Mouse (Mus musculus) kidney, embryonic 14.5 days (tissue): ENCODE measurements around the gene Luc7l3. TPM values are rescaled to one million over a fixed set of nuclear protein-coding genes. Genes with fewer than 3 reads are reported as not detected.

ENCODE experiments used
- ATAC-seq: fragments of 200-750 bp; cut with Nextera tagmentation; 2 replicates; pipeline ENCODE4 v1.8.0; 2017; ENCODE audit warnings: moderate number of reproducible peaks, mild to moderate bottlenecking, moderate TSS enrichment, moderate library complexity; ENCODE audit not compliant: low FRiP score, low TSS enrichment
- H3K27ac ChIP-seq: fragments of 300-500 bp; sonication (generic); 2 replicates; pipeline ENCODE4 v1.5.1; 2014; ENCODE audit warnings: low read depth, mild to moderate bottlenecking, low read length, moderate library complexity, mixed read lengths
- H3K27me3 ChIP-seq: fragments of 300-500 bp; sonication (generic); 2 replicates; pipeline ENCODE4 v1.6.1; 2014; ENCODE audit warnings: mild to moderate bottlenecking, low read length; ENCODE audit not compliant: control insufficient read depth, insufficient read depth
- H3K36me3 ChIP-seq: fragments of 300-500 bp; sonication (generic); 2 replicates; pipeline ENCODE4 v1.6.1; 2014; ENCODE audit warnings: low read length, mixed read lengths; ENCODE audit not compliant: control insufficient read depth, insufficient read depth
- H3K4me1 ChIP-seq: fragments of 300-500 bp; sonication (generic); 2 replicates; pipeline ENCODE4 v1.6.1; 2014; ENCODE audit warnings: low read length, mixed read lengths; ENCODE audit not compliant: control insufficient read depth, insufficient read depth
- H3K4me2 ChIP-seq: fragments of 300-500 bp; sonication (generic); replicated peaks from 2 replicates; pipeline ENCODE4 v1.6.1; 2014; ENCODE audit warnings: low read depth, mild to moderate bottlenecking, low read length
- H3K4me3 ChIP-seq: fragments of 300-500 bp; sonication (generic); 2 replicates; pipeline ENCODE4 v1.5.1; 2014; ENCODE audit warnings: mild to moderate bottlenecking, low read length
- H3K9ac ChIP-seq: fragments of 300-500 bp; sonication (generic); 2 replicates; pipeline ENCODE4 v1.6.1; 2014; ENCODE audit warnings: low read depth, mild to moderate bottlenecking, low read length, moderate library complexity
- H3K9me3 ChIP-seq: fragments of 300-500 bp; sonication (generic); 2 replicates; pipeline ENCODE4 v1.6.1; 2016; ENCODE audit warnings: low read length; ENCODE audit not compliant: control insufficient read depth
- WGBS: fragments of 180-500 bp; shearing (Covaris S2); extraction: QIAGEN DNeasy Blood & Tissue Kit; methylation state at CpG from one replicate; pipeline ENCODE4 v1.1.7; 2014; 5-methylcytosine and 5-hydroxymethylcytosine counted together
- polyA plus RNA-seq: library from polyadenylated mRNA; unstranded; fragments of >200 nt; fragmentation: Nextera tagmentation; extraction: Ambion mirVana; gene quantifications from 2 replicates; pipeline ENCODE4 v1.2.1, GENCODE M21; 2014

The Luc7l3 gene
- polyA plus RNA-seq, 1 experiment from 2014 or later, result 106 TPM

DNA sequence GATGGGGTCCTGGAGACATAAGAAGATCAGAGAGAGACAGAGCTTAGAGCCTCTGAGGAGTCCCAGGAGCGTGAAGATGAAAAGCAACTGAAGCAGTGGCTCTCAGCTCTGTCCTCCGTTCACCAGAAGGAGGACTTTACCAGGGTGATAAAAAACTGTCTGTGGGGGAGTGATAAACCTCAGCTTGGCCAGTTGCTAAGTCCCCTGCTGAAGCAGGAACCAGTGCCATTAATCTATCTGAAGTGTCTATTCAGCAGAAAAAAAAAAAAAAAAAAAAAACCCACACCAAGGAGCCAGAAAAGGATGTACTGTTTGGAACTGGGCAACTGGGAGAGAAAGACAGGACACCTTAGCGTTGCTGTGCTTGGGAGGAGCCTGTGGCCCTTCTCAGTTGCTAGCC, 29.3 kb upstream of the Luc7l3 start:
- no peaks in the 10 kb centered on the region for H3K36me3 ChIP-seq
- H3K9ac ChIP-seq, result no peak overlapping the region
- 7% methylated on average over 3 of the region's 3 CpGs for WGBS
- no peak overlapping the region for H3K4me3 ChIP-seq
- peaks cover 17% of the 10 kb centered on the region; the same call in 1 of the 2 replicates for H3K4me1 ChIP-seq
- no peaks in the 10 kb centered on the region; the same call in 1 of the 2 replicates for H3K27me3 ChIP-seq
- H3K9me3 ChIP-seq, result no peaks in the 10 kb centered on the region
- no peak overlapping the region for H3K4me2 ChIP-seq
- no peak overlapping the region for H3K27ac ChIP-seq
- ATAC-seq, result 0 out of 2 replicates have a peak, but pooled peaks have one; percentile 38

DNA sequence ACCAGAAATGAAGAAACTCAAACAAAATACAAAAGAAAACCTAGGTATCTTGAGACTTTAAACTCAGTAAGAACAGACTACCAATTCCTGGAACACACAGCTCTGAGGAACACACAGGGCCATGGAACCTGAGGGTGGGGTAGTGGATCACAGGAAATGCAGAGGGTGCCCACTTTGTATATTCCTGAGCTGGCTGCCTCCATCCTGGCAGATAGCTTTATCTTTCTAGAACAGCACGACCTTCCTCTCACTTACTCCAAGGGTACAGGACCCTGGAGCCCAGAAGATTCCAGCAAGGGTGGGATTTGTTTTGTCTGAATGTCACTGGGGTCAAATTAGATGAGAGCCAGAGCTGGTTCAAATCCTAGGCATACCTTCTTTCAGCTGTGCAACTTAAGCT, 28.5 kb upstream of the Luc7l3 start:
- no peak for ATAC-seq
- no peak overlapping the region for H3K4me3 ChIP-seq
- peaks cover 17% of the 10 kb centered on the region; the same call in 1 of the 2 replicates for H3K4me1 ChIP-seq
- no peaks in the 10 kb centered on the region for H3K36me3 ChIP-seq
- no peak overlapping the region for H3K4me2 ChIP-seq
- WGBS, result 70% methylated on average over 1 of the region's 1 CpGs
- H3K9ac ChIP-seq, result no peak overlapping the region
- no peaks in the 10 kb centered on the region; the same call in 1 of the 2 replicates for H3K27me3 ChIP-seq
- H3K9me3 ChIP-seq, result no peaks in the 10 kb centered on the region
- no peak overlapping the region for H3K27ac ChIP-seq

DNA sequence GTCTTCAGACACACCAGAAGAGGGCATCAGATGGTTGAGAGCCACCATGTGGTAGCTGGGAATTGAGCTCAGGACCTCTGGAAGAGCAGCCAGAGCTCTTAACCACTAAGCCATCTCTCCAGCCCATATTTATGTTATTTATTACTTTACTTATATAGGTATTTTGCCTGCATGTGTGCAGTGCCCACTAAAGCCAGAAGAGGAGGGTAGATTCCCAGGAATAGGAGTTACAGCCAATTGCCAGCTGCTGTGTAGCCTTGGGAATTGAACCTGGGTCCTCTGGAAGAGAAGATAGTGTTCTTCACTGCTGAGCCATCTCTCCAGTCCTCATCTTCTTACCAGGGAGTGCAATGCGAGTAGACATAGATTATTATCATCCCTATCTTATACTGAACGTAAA, 28.1 kb upstream of the Luc7l3 start:
- WGBS, result 94% methylated on average over 2 of the region's 2 CpGs
- no peaks in the 10 kb centered on the region for H3K36me3 ChIP-seq
- H3K27me3 ChIP-seq, result no peaks in the 10 kb centered on the region; the same call in 1 of the 2 replicates
- no peak overlapping the region for H3K4me2 ChIP-seq
- ATAC-seq, result no peak
- no peak overlapping the region for H3K9ac ChIP-seq
- peaks cover 17% of the 10 kb centered on the region; the same call in 1 of the 2 replicates for H3K4me1 ChIP-seq
- H3K4me3 ChIP-seq, result no peak overlapping the region
- no peak overlapping the region for H3K27ac ChIP-seq
- H3K9me3 ChIP-seq, result no peaks in the 10 kb centered on the region

DNA sequence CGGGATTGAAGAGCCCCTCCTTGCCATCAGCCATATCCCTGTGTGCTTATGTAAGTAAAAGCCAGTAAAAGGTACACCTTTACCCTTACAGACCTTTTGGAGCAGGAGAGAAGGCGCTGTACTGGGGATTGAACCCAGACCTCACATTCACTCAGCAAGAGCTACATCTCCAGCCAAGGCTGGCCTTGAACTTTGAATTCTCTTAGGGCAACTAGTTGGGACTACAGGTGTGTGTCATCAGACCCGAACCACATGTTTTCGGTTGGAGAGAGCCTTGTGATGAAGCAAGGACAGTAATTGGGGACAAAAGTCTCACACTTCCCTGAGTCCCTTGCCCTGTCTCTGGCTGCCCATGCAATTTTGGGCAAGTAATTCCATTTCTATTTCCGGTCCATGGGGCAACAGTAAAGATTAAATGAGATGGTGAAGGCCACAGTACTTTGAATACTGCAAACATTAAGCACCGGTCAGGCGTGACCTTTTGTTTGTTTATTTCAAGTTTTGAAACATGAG, 25.3 kb upstream of the Luc7l3 start:
- Histone ChIP-seq H3K27me3 (no peaks in the 10 kb centered on the region), H3K9me3 (no peaks in the 10 kb centered on the region), H3K4me2 (no peak overlapping the region), H3K9ac (no peak overlapping the region), H3K4me1 (peaks cover 32% of the 10 kb centered on the region), H3K4me3 (no peak overlapping the region), H3K27ac (no peak overlapping the region; the same call in 1 of the 2 replicates), H3K36me3 (no peaks in the 10 kb centered on the region)
- no peak for ATAC-seq
- WGBS, result 76% methylated on average over 7 of the region's 7 CpGs

DNA sequence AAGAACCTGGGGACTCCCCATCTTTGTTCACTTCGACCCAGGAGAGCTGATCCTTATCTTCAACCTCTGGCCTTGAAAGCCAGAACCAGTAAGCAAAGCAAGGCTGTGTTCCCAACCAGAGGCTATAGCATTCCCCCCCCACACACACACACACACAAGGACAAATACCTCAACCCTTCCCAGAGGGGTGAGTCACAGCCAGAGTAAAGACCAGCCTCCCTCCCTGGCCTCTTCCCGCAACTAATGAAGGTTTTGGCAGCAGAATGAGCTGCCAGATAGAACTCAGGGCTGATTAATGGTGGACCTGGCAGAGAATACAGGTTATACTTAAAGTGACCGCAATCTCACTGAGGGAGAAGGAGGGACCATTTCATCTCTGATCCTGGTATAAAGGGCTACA, 24.8 kb upstream of the Luc7l3 start:
- no peak for ATAC-seq
- Histone ChIP-seq H3K27me3 (no peaks in the 10 kb centered on the region), H3K4me2 (no peak overlapping the region), H3K4me3 (no peak overlapping the region), H3K9ac (no peak overlapping the region), H3K36me3 (no peaks in the 10 kb centered on the region), H3K4me1 (peaks cover 35% of the 10 kb centered on the region), H3K27ac (no peak overlapping the region; the same call in 1 of the 2 replicates), H3K9me3 (no peaks in the 10 kb centered on the region)
- WGBS, result 33% methylated on average over 3 of the region's 3 CpGs

DNA sequence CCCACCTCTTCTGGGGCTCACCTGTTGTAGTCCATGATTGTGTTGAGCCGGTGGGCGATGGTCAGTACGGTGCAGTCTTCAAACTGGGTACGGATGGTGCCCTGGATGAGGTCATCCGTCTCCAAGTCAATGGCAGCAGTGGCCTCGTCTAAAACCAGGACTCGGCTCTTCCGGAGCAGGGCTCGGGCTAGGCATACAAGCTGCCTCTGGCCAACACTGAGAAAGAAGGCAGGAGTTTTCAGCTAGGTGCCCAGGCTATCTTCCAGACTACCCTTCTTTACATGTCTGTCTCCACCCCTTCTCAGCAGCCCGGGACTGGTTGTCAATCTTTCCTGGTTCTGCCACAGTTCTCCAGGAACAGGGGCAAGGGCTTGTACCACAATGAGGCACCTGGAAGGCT, 24.1 kb upstream of the Luc7l3 start:
- Histone ChIP-seq H3K9me3 (no peaks in the 10 kb centered on the region), H3K9ac (no peak overlapping the region), H3K4me2 (no peak overlapping the region), H3K4me3 (no peak overlapping the region), H3K27me3 (no peaks in the 10 kb centered on the region), H3K4me1 (peaks cover 29% of the 10 kb centered on the region), H3K36me3 (no peaks in the 10 kb centered on the region), H3K27ac (no peak overlapping the region)
- no peak for ATAC-seq
- WGBS, result 84% methylated on average over 10 of the region's 10 CpGs

DNA sequence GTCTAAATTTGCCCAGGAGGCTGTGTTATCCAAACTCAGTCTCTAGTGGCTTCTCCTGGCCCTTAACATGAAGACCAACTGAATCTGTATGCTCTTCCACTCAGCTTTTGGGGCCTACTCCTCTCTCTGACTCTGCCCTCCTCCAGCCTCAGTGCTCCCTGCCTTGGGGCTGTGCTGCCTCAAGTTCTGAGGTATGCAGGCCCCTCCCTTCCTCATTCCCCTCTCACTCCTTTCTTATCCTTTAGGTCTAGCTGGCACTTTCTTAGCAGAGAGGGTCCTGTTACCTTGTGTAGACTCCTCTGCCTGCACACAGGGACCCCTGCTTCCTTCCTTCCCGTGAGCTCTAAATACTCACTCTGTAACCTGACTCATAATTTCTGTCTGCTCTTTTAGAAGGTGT, 22.7 kb upstream of the Luc7l3 start:
- peaks cover 29% of the 10 kb centered on the region for H3K4me1 ChIP-seq

DNA sequence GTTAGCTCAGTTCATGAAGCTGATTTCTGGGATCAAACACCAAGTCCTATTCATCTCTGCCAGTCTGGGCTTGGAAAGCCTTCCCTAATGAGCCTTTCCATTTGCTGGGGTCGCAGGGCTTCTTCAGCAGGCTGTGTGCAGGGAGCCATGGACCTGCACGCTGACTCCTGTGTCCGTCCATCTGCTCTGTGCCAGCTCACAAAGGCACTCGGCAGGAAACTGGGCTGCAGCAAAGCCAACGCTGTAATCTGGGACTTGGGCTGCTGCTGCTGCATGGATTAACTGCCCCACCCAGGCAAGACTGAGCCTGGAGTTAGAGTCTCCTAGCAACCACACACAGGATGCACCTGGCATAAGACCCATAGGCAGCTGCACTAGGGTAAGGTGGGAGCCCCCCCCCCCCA, 22.2 kb upstream of the Luc7l3 start:
- no peak for ATAC-seq
- Histone ChIP-seq H3K4me2 (no peak overlapping the region), H3K9ac (no peak overlapping the region), H3K9me3 (no peaks in the 10 kb centered on the region), H3K27me3 (no peaks in the 10 kb centered on the region), H3K4me3 (no peak overlapping the region), H3K27ac (no peak overlapping the region), H3K4me1 (peaks cover 29% of the 10 kb centered on the region), H3K36me3 (peaks cover 11% of the 10 kb centered on the region)
- WGBS, result 43% methylated on average over 5 of the region's 5 CpGs

More for the DNA sequence above, 22.7 kb upstream of the Luc7l3 start:
- Histone ChIP-seq H3K27ac (no peak overlapping the region), H3K9ac (no peak overlapping the region), H3K4me2 (no peak overlapping the region), H3K9me3 (no peaks in the 10 kb centered on the region), H3K4me3 (no peak overlapping the region), H3K27me3 (no peaks in the 10 kb centered on the region), H3K36me3 (peaks cover 6% of the 10 kb centered on the region)
- no peak for ATAC-seq
- WGBS, result 25% methylated on average over 1 of the region's 1 CpGs

DNA sequence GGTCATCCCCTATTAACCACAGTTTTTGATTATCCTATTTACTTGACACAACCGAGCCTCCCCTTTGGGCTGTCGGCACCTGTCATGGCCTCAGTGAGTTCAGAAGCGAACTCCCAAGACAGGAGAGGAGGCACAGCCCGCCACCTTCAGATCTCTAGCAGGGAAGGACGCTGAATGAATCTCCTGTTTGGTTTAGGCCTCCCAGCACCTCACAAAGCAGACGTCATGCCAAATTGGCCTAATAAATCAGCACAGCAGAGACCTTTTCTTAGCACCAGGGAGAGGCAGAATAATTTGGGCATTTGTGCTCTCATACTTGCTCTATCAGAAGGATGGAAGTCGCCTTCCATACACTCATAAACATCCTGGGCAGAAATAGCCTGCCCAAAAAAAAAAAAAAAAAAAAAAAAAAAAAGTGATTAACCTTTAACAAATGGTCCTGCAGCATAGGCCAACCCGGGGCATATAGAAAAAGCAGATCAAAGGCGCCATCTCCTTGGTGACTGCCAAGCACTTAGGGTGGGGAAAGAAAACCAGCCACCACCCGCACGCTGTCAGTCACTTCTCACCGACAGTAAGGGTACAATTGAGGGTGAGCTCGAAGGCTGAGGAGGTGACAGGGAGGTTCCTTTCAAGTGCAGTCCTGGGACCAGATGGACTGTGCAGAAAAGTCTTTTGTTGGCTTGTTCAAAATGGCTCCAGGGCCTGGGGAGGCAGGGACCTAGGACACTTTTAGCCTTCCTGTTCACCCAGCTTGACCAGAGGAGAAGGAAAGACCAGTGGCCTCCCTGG, 20.5 kb upstream of the Luc7l3 start:
- 21% methylated on average over 13 of the region's 13 CpGs for WGBS

More for the DNA sequence above, 20.5 kb upstream of the Luc7l3 start:
- Histone ChIP-seq H3K36me3 (peaks cover 22% of the 10 kb centered on the region), H3K9ac (no peak overlapping the region), H3K4me2 (0 out of 2 replicates have a peak overlapping the region, but pooled peaks have one; percentile 2), H3K4me3 (no peak overlapping the region), H3K9me3 (no peaks in the 10 kb centered on the region), H3K4me1 (peaks cover 29% of the 10 kb centered on the region), H3K27me3 (no peaks in the 10 kb centered on the region), H3K27ac (no peak overlapping the region)
- ATAC-seq, result no peak
